Mouse (Mus musculus) olfactory bulb, adult 2 months (tissue): Measurements from ENCODE around the gene Wee1.

ENCODE experiments used
- CTCF ChIP-seq: fragments of 200-500 bp; IDR thresholded peaks from 2 replicates; pipeline ENCODE4 v1.5.1; 2012; ENCODE audit warnings: low read depth, mild to moderate bottlenecking, low read length, moderate library complexity; ENCODE audit not compliant: insufficient read depth
- POLR2A ChIP-seq: fragments of 200-500 bp; IDR thresholded peaks from 2 replicates; pipeline ENCODE4 v1.6.1; 2012; ENCODE audit warnings: mild to moderate bottlenecking, low read depth, low read length, moderate library complexity; ENCODE audit not compliant: insufficient read depth

DNA sequence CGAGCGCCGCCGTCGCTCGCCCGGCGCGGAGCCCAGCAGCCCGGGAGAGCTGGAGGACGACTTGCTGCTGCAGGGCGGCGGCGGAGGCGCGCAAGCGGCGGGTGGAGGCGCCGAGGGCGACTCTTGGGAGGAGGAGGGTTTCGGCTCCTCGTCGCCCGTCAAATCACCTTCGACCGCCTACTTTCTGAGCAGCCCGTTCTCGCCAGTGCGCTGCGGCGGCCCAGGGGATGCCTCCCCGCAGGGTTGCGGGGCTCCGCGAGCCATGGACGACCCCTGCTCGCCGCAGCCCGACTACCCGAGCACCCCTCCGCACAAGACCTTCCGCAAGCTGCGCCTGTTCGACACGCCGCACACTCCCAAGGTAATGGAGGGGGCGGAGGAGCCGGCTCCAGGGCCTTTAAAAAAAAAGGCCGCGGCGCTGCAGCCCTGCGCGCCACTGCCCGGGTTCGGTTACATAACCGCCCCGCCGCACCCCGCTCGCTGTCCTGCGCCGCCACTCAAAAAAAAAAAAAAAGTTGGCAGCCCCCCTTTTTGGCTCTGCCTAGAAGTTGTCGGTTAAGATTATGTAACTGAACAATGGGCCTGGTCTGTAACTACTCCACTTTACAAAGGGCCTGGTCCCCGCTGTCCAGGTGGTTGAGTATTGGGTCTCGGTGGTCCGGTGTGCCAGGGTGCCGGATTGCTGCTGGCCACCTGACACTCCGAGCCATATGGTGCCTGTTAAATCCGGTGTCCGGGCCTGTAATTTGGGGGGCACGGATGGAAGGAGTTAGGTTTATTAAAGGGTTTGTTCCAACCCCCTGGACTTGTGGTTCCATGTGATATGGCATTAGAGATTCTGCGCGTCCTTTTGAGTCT, 948 bp downstream of the Wee1 start:
- TF ChIP-seq POLR2A (no peak), CTCF (no peak)
